Mouse (Mus musculus) MEL (cell line): Measurements from ENCODE around the gene Gm10271. TPM values are rescaled to one million over a fixed set of nuclear protein-coding genes. Genes with fewer than 3 reads are reported as not detected.

Source experiments
- DNase-seq: peaks from one replicate; pipeline ENCODE4 v3.0.0; 2011; ENCODE audit warnings: low read depth, low spot score
- H3K27ac ChIP-seq: 2 replicates; pipeline ENCODE4 v1.5.1; 2012; ENCODE audit warnings: low read depth, mild to moderate bottlenecking, control low read depth, low read length, moderate library complexity; ENCODE audit not compliant: control insufficient read depth
- H3K27me3 ChIP-seq, 2 experiments: fragments of 150-350 bp in 1 of 2; sonication (generic) in 1 of 2; 2 replicates each; pipeline ENCODE4 v1.6.1; 2012; ENCODE audit warnings: low read length in 2 of 2, mild to moderate bottlenecking in 2 of 2, improper control_type of control experiment in 1 of 2, moderate library complexity in 1 of 2; ENCODE audit not compliant: insufficient read depth in 2 of 2, control insufficient read depth in 1 of 2
- H3K36me3 ChIP-seq, 2 experiments: 2 replicates each; pipeline ENCODE4 v1.6.1; 2012 to 2014; ENCODE audit warnings: low read length in 2 of 2, improper control_type of control experiment in 1 of 2, inconsistent platforms in 1 of 2, mild to moderate bottlenecking in 1 of 2; ENCODE audit not compliant: insufficient read depth in 2 of 2, control insufficient read depth in 1 of 2
- H3K4me1 ChIP-seq, 2 experiments: fragments of 150-350 bp in 1 of 2; sonication (generic) in 1 of 2; 2 replicates each; pipeline ENCODE4 v1.6.1; 2012; ENCODE audit warnings: low read length in 2 of 2, improper control_type of control experiment in 1 of 2, mild to moderate bottlenecking in 1 of 2; ENCODE audit not compliant: insufficient read depth in 2 of 2, control insufficient read depth in 1 of 2
- H3K4me3 ChIP-seq, 2 experiments: fragments of 150-350 bp in 1 of 2; sonication (generic) in 1 of 2; 2 replicates each; pipeline ENCODE4 v1.5.1; 2012; ENCODE audit warnings: low read depth in 2 of 2, low read length in 2 of 2, mild to moderate bottlenecking in 2 of 2, moderate library complexity in 2 of 2, control low read depth in 1 of 2, improper control_type of control experiment in 1 of 2; ENCODE audit not compliant: control insufficient read depth in 1 of 2, insufficient read depth in 1 of 2
- H3K79me2 ChIP-seq: 2 replicates; pipeline ENCODE4 v1.6.1; 2012; ENCODE audit warnings: mild to moderate bottlenecking, low read length, moderate library complexity; ENCODE audit not compliant: control insufficient read depth, poor library complexity, insufficient read depth
- H3K9ac ChIP-seq: 2 replicates; pipeline ENCODE4 v1.6.1; 2012; ENCODE audit warnings: low read depth, mild to moderate bottlenecking, control low read depth, low read length, moderate library complexity; ENCODE audit not compliant: control insufficient read depth, poor library complexity, severe bottlenecking
- H3K9me3 ChIP-seq: fragments of 150-350 bp; sonication (generic); replicated peaks from 2 replicates; pipeline ENCODE4 v1.6.1; 2012; ENCODE audit warnings: mild to moderate bottlenecking, low read length, improper control_type of control experiment, moderate library complexity; ENCODE audit not compliant: insufficient read depth
- ELF1 ChIP-seq: IDR thresholded peaks from 2 replicates; pipeline ENCODE4 v1.6.1; 2014; ENCODE audit warnings: low read depth, mild to moderate bottlenecking, inconsistent platforms, low read length, improper control_type of control experiment, moderate library complexity
- ETS1 ChIP-seq: IDR thresholded peaks from 2 replicates; pipeline ENCODE4 v1.6.1; 2012; ENCODE audit warnings: low read depth, mild to moderate bottlenecking, inconsistent platforms, low read length, improper control_type of control experiment, moderate library complexity
- MAX ChIP-seq: IDR thresholded peaks from 2 replicates; pipeline ENCODE4 v1.6.1; 2011; ENCODE audit warnings: low read length, improper control_type of control experiment
- MAZ ChIP-seq: IDR thresholded peaks from 2 replicates; pipeline ENCODE4 v1.6.1; 2012; ENCODE audit warnings: low read depth, mild to moderate bottlenecking, inconsistent platforms, low read length, improper control_type of control experiment
- NRF1 ChIP-seq: IDR thresholded peaks from 2 replicates; pipeline ENCODE4 v1.6.1; 2014; ENCODE audit warnings: low read depth, mild to moderate bottlenecking, inconsistent platforms, low read length, improper control_type of control experiment, moderate library complexity; ENCODE audit not compliant: poor library complexity, insufficient read depth, severe bottlenecking
- POLR2A ChIP-seq, 2 experiments: IDR thresholded peaks; 2 replicates each; pipeline ENCODE4 v1.6.1; 2011 to 2012; ENCODE audit warnings: low read length in 2 of 2, mild to moderate bottlenecking in 2 of 2, control low read depth in 1 of 2, improper control_type of control experiment in 1 of 2, low read depth in 1 of 2, moderate library complexity in 1 of 2; ENCODE audit not compliant: control insufficient read depth in 1 of 2, insufficient read depth in 1 of 2, poor library complexity in 1 of 2
- POLR2AphosphoS2 ChIP-seq: IDR thresholded peaks from 2 replicates; pipeline ENCODE4 v1.6.1; 2011; ENCODE audit warnings: low read length, improper control_type of control experiment
- POLR2AphosphoS5 ChIP-seq: IDR thresholded peaks from 2 replicates; pipeline ENCODE4 v1.6.1; 2012; ENCODE audit warnings: low read depth, borderline replicate concordance, mild to moderate bottlenecking, inconsistent platforms, low read length, moderate library complexity, mixed read lengths
- RCOR1 ChIP-seq: IDR thresholded peaks from 2 replicates; pipeline ENCODE4 v1.6.1; 2012; ENCODE audit warnings: low read depth, mild to moderate bottlenecking, inconsistent platforms, low read length, improper control_type of control experiment
- SMC3 ChIP-seq: IDR thresholded peaks from 2 replicates; pipeline ENCODE4 v1.6.1; 2011; ENCODE audit warnings: low read depth, low read length, improper control_type of control experiment
- TAL1 ChIP-seq: IDR thresholded peaks from 2 replicates; pipeline ENCODE4 v1.6.1; 2012; ENCODE audit warnings: mild to moderate bottlenecking, inconsistent platforms, low read length, moderate library complexity, mixed read lengths
- TBP ChIP-seq: IDR thresholded peaks from 2 replicates; pipeline ENCODE4 v1.8.0; 2011; ENCODE audit warnings: low read depth, low read length, improper control_type of control experiment
- UBTF ChIP-seq: IDR thresholded peaks from 2 replicates; pipeline ENCODE4 v1.6.1; 2012; ENCODE audit warnings: low read depth, mild to moderate bottlenecking, inconsistent platforms, low read length, improper control_type of control experiment, moderate library complexity, borderline replicate concordance; ENCODE audit not compliant: insufficient read depth
- USF2 ChIP-seq, 2 experiments: IDR thresholded peaks; 2 replicates each; pipeline ENCODE4 v1.6.1; 2011 to 2012; ENCODE audit warnings: improper control_type of control experiment in 2 of 2, low read length in 2 of 2, borderline replicate concordance in 1 of 2, inconsistent platforms in 1 of 2, low read depth in 1 of 2, mild to moderate bottlenecking in 1 of 2; ENCODE audit not compliant: insufficient read depth in 1 of 2
- ZC3H11A ChIP-seq: IDR thresholded peaks from 2 replicates; pipeline ENCODE4 v1.6.1; 2012; ENCODE audit warnings: low read depth, mild to moderate bottlenecking, inconsistent platforms, low read length, improper control_type of control experiment
- ZNF384 ChIP-seq: IDR thresholded peaks from 2 replicates; pipeline ENCODE4 v1.6.1; 2012; ENCODE audit warnings: low read depth, mild to moderate bottlenecking, inconsistent platforms, low read length, improper control_type of control experiment
- polyA plus RNA-seq, 2 experiments: library from polyadenylated mRNA; stranded (reverse) in 1 of 2; unstranded in 1 of 2; fragments of >175 nt in 1 of 2; fragments of >200 nt in 1 of 2; gene quantifications; 2 replicates each; pipeline versions ENCODE4 v1.2.1 to v1.2.4; 2012; ENCODE audit warnings: low replicate concordance in 2 of 2, low read depth in 1 of 2; ENCODE audit not compliant: insufficient read length in 2 of 2, insufficient read depth in 1 of 2, missing spikeins in 1 of 2
- total RNA-seq: library from RNA; depleted of rRNA; stranded (reverse); fragments of 300-350 nt; gene quantifications from 2 replicates; pipeline ENCODE4 v1.2.3, GENCODE M21; 2012

Gene Gm10271
- total and polyA plus RNA-seq, 3 experiments, result not detected

- DNase-seq, result no peak
- H3K36me3 ChIP-seq, result no peaks in the 10 kb centered on the region
- no peaks in the 10 kb centered on the region for H3K79me2 ChIP-seq
- H3K9ac ChIP-seq, result no peak overlapping the region
- no peak overlapping the region for H3K27ac ChIP-seq
- no peaks in the 10 kb centered on the region for H3K4me1 ChIP-seq
- TF ChIP-seq ETS1 (no peak), SMC3 (no peak), UBTF (no peak), NRF1 (no peak), ELF1 (no peak), RCOR1 (no peak), POLR2AphosphoS2 (no peak)
- H3K9me3 ChIP-seq, result no peaks in the 10 kb centered on the region
- H3K4me3 ChIP-seq, result no peak overlapping the region
- no peaks in the 10 kb centered on the region for H3K27me3 ChIP-seq
These were observed 41.4 kb upstream of the Gm10271 start for GRCm38 (mm10) chr10:117013689-117014390.

DNA sequence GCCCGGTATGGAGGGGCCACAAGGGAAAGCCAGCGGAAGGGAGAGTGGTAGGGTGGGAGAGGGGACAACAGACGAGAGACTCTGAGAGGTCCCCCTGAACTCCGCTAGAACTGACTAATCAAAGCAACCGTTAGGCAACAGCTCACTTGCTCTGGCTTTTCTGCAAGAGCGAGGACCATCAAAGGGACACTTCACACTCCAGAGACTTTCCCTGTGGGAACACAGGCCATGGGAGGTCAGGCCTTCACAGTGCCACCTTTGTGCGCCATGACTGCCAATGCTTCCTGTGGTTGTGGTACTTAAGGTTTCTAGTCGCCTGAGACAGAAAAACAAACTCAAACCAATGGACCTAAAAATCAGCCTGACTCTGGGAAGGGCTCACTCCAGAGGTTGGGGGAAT lies 38.6 kb upstream of the Gm10271 start:
- no peaks in the 10 kb centered on the region; a peak in 1 of 4 replicates for H3K27me3 ChIP-seq
- no peak for DNase-seq
- no peaks in the 10 kb centered on the region for H3K4me1 ChIP-seq
- no peak overlapping the region for H3K27ac ChIP-seq
- H3K36me3 ChIP-seq, result no peaks in the 10 kb centered on the region
- no peak overlapping the region for H3K9ac ChIP-seq
- TF ChIP-seq POLR2AphosphoS5, result no peak
- no peaks in the 10 kb centered on the region for H3K9me3 ChIP-seq
- no peak overlapping the region for H3K4me3 ChIP-seq
- H3K79me2 ChIP-seq, result no peaks in the 10 kb centered on the region

DNA sequence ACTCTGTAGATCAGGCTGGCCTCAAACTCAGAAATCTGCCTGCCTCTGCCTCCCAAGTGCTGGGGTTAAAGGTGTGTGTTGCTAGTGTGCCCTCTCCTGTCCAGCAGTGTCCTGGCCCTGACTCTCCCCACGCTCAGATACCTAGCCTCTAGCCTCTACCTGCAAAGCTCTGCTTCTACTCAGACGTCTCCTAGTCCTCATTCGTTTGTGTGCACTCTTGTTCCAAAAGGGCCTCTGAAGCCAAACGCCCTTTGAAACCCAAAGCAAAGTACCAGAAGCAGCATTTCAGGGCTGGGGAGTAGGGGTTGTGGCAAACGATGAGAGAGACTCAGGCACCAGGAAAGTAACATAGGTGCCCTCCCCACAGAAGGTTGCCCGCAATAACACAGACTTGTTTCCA lies 37.3 kb upstream of the Gm10271 start:
- no peaks in the 10 kb centered on the region for H3K4me1 ChIP-seq
- no peak overlapping the region for H3K9ac ChIP-seq
- H3K36me3 ChIP-seq, result no peaks in the 10 kb centered on the region
- no peak overlapping the region for H3K27ac ChIP-seq
- DNase-seq, result no peak
- no peaks in the 10 kb centered on the region for H3K79me2 ChIP-seq
- no peaks in the 10 kb centered on the region for H3K9me3 ChIP-seq
- TF ChIP-seq RCOR1 (no peak), MAX (no peak), ZC3H11A (no peak), ZNF384 (no peak), USF2 (IDR thresholded peaks at IDR 0.05; ENCODE audit: borderline replicate concordance in 1 of 2, insufficient read depth in 1 of 2, low read depth in 1 of 2, low read length in 2 of 2) (no peak), TBP (no peak), POLR2AphosphoS2 (no peak), POLR2AphosphoS5 (no peak), TAL1 (no peak), ELF1 (no peak), POLR2A (IDR thresholded peaks at IDR 0.05; ENCODE audit: control insufficient read depth in 1 of 2, insufficient read depth in 1 of 2, low read depth in 1 of 2, low read length in 2 of 2, poor library complexity in 1 of 2) (no peak), MAZ (no peak)
- TF ChIP-seq, all 39 proteins: peak for 0
- Histone ChIP-seq H3K4me3 (no peak overlapping the region), H3K27me3 (no peaks in the 10 kb centered on the region; a peak in 1 of 4 replicates)
